Mouse (Mus musculus) neural tube, embryonic 15.5 days (tissue): Measurements from ENCODE around the gene Sh3tc1. TPM values are rescaled to one million over a fixed set of nuclear protein-coding genes. Genes with fewer than 3 reads are reported as not detected.

Experiments
- ATAC-seq: fragments of 200-750 bp; cut with Nextera tagmentation; 2 replicates; pipeline ENCODE4 v1.8.0; 2017; ENCODE audit warnings: mild to moderate bottlenecking, moderate TSS enrichment, moderate library complexity; ENCODE audit not compliant: low FRiP score
- H3K27ac ChIP-seq: fragments of 300-500 bp; sonication (generic); replicated peaks from 2 replicates; pipeline ENCODE4 v1.5.1; 2015; ENCODE audit warnings: mild to moderate bottlenecking, inconsistent platforms
- H3K27me3 ChIP-seq: fragments of 300-500 bp; sonication (generic); replicated peaks from 2 replicates; pipeline ENCODE4 v1.6.1; 2015; ENCODE audit warnings: inconsistent platforms
- H3K36me3 ChIP-seq: fragments of 300-500 bp; sonication (generic); 2 replicates; pipeline ENCODE4 v1.6.1; 2015; ENCODE audit warnings: inconsistent platforms
- H3K4me1 ChIP-seq: fragments of 300-500 bp; sonication (generic); 2 replicates; pipeline ENCODE4 v1.6.1; 2015; ENCODE audit warnings: inconsistent platforms
- H3K4me2 ChIP-seq: fragments of 300-500 bp; sonication (generic); 2 replicates; pipeline ENCODE4 v1.6.1; 2015; ENCODE audit warnings: inconsistent platforms, mild to moderate bottlenecking, moderate library complexity
- H3K4me3 ChIP-seq: fragments of 300-500 bp; sonication (generic); replicated peaks from 2 replicates; pipeline ENCODE4 v1.5.1; 2015; ENCODE audit warnings: mild to moderate bottlenecking, inconsistent platforms
- H3K9ac ChIP-seq: fragments of 300-500 bp; sonication (generic); replicated peaks from 2 replicates; pipeline ENCODE4 v1.6.1; 2015; ENCODE audit warnings: mild to moderate bottlenecking, inconsistent platforms
- H3K9me3 ChIP-seq: fragments of 300-500 bp; sonication (generic); replicated peaks from 2 replicates; pipeline ENCODE4 v1.6.1; 2016; ENCODE audit warnings: inconsistent platforms
- WGBS: fragments of 180-500 bp; shearing (Covaris S2); methylation state at CpG from one replicate; pipeline ENCODE4 v1.1.7; 2015; ENCODE audit warnings: mixed read lengths; 5-methylcytosine and 5-hydroxymethylcytosine counted together
- polyA plus RNA-seq: library from polyadenylated mRNA; unstranded; fragments of >200 nt; fragmentation: Nextera tagmentation; extraction: Ambion mirVana; gene quantifications from 2 replicates; pipeline ENCODE4 v1.2.1, GENCODE M21; 2015

The Sh3tc1 gene
- polyA plus RNA-seq, 1 experiment from 2014 or later, result 3.6 TPM

- no peaks in the 10 kb centered on the region for H3K4me1 ChIP-seq
- no peak overlapping the region for H3K9ac ChIP-seq
- H3K4me2 ChIP-seq, result no peak overlapping the region
- WGBS, result 77% methylated on average over 9 of the region's 9 CpGs
- no peak for ATAC-seq
- no peaks in the 10 kb centered on the region for H3K9me3 ChIP-seq
- no peak overlapping the region for H3K27ac ChIP-seq
- no peak overlapping the region for H3K4me3 ChIP-seq
- no peaks in the 10 kb centered on the region for H3K27me3 ChIP-seq
- H3K36me3 ChIP-seq, result no peaks in the 10 kb centered on the region
Measured at GRCm38 (mm10) chr5:35653743-35654395, 85.9 kb downstream of the Sh3tc1 start.

- 92% methylated on average over 13 of the region's 13 CpGs for WGBS
- Histone ChIP-seq H3K27ac (no peak overlapping the region), H3K27me3 (no peaks in the 10 kb centered on the region), H3K4me1 (no peaks in the 10 kb centered on the region), H3K9me3 (no peaks in the 10 kb centered on the region), H3K9ac (no peak overlapping the region), H3K4me3 (no peak overlapping the region), H3K4me2 (no peak overlapping the region), H3K36me3 (no peaks in the 10 kb centered on the region)
- no peak for ATAC-seq
Measured at GRCm38 (mm10) chr5:35652872-35653271, 86.9 kb downstream of the Sh3tc1 start.

- no peak for ATAC-seq
- Histone ChIP-seq H3K9ac (no peak overlapping the region), H3K9me3 (no peaks in the 10 kb centered on the region), H3K36me3 (no peaks in the 10 kb centered on the region), H3K27ac (no peak overlapping the region), H3K4me1 (no peaks in the 10 kb centered on the region), H3K4me3 (no peak overlapping the region), H3K27me3 (no peaks in the 10 kb centered on the region), H3K4me2 (no peak overlapping the region)
- WGBS, result 85% methylated on average over 3 of the region's 3 CpGs
Measured at GRCm38 (mm10) chr5:35652319-35652718, 87.5 kb downstream of the Sh3tc1 start.

- H3K9ac ChIP-seq, result no peak overlapping the region
- ATAC-seq, result no peak
- no peaks in the 10 kb centered on the region for H3K27me3 ChIP-seq
- no peaks in the 10 kb centered on the region for H3K36me3 ChIP-seq
- WGBS, result 66% methylated on average over 2 of the region's 2 CpGs
- no peak overlapping the region for H3K4me2 ChIP-seq
- no peaks in the 10 kb centered on the region for H3K9me3 ChIP-seq
- no peaks in the 10 kb centered on the region for H3K4me1 ChIP-seq
- H3K27ac ChIP-seq, result no peak overlapping the region
- no peak overlapping the region for H3K4me3 ChIP-seq
Measured at GRCm38 (mm10) chr5:35648230-35648629, 91.6 kb downstream of the Sh3tc1 start.

- Histone ChIP-seq H3K27ac (no peak overlapping the region), H3K9me3 (no peaks in the 10 kb centered on the region), H3K4me1 (no peaks in the 10 kb centered on the region), H3K4me2 (no peak overlapping the region), H3K4me3 (no peak overlapping the region), H3K36me3 (no peaks in the 10 kb centered on the region), H3K27me3 (no peaks in the 10 kb centered on the region), H3K9ac (no peak overlapping the region)
- ATAC-seq, result no peak
- WGBS, result 63% methylated on average over 4 of the region's 4 CpGs
Measured at GRCm38 (mm10) chr5:35647562-35647961, 92.2 kb downstream of the Sh3tc1 start.

Other genes starting within 250 kb of the Sh3tc1 start
- gene Cpz, start 214.3 kb downstream of the Sh3tc1 start, polyA plus RNA-seq, result 2.8 and 3.7 TPM in 2 replicates
- gene Trmt44, start 164.9 kb downstream of the Sh3tc1 start, polyA plus RNA-seq, result 5.3 and 6.9 TPM in 2 replicates
- 12.7 and 13.5 TPM in 2 replicates for gene Acox3, start 156.9 kb downstream of the Sh3tc1 start, polyA plus RNA-seq
- gene Htra3, start 60.2 kb downstream of the Sh3tc1 start, polyA plus RNA-seq, result 21.3 and 23.9 TPM in 2 replicates
- 29.5 and 31.8 TPM in 2 replicates for gene Ablim2, start 17.9 kb upstream of the Sh3tc1 start, polyA plus RNA-seq
- gene Afap1, start 153.3 kb upstream of the Sh3tc1 start, polyA plus RNA-seq, result 50.8 and 57.0 TPM in 2 replicates